Mouse (Mus musculus) embryonic facial prominence, embryonic 10.5 days (tissue): ENCODE data around the gene Fut2. TPM values are rescaled to one million over a fixed set of nuclear protein-coding genes. Genes with fewer than 3 reads are reported as not detected.
A peak's percentile ranks its signal among the peaks of the same experiment; 100 is the strongest.

Experiments
- DNase-seq: peaks from one replicate; pipeline ENCODE4 v3.0.0-alpha.2; 2017; ENCODE audit warnings: low spot score
- H3K27ac ChIP-seq: fragments of 300-500 bp; sonication (generic); replicated peaks from 2 replicates; pipeline ENCODE4 v1.5.1; 2016; ENCODE audit warnings: mild to moderate bottlenecking
- H3K27me3 ChIP-seq: fragments of 300-500 bp; sonication (generic); replicated peaks from 2 replicates; pipeline ENCODE4 v1.6.1; 2016; ENCODE audit warnings: low read depth, mild to moderate bottlenecking; ENCODE audit not compliant: poor library complexity, severe bottlenecking
- H3K36me3 ChIP-seq: fragments of 300-500 bp; sonication (generic); replicated peaks from 2 replicates; pipeline ENCODE4 v1.6.1; 2016; ENCODE audit warnings: mild to moderate bottlenecking, moderate library complexity
- H3K4me1 ChIP-seq: fragments of 300-500 bp; sonication (generic); 2 replicates; pipeline ENCODE4 v1.6.1; 2016
- H3K4me3 ChIP-seq: fragments of 300-500 bp; sonication (generic); 2 replicates; pipeline ENCODE4 v1.5.1; 2016; ENCODE audit warnings: mild to moderate bottlenecking, moderate library complexity
- H3K9me3 ChIP-seq: fragments of 300-500 bp; sonication (generic); 2 replicates; pipeline ENCODE4 v1.6.1; 2016; ENCODE audit warnings: mild to moderate bottlenecking
- WGBS: fragments of 180-500 bp; shearing (Covaris S2); methylation state at CpG from one replicate; pipeline ENCODE4 v1.1.7; 2016; 5-methylcytosine and 5-hydroxymethylcytosine counted together
- polyA plus RNA-seq: library from polyadenylated mRNA; unstranded; fragments of >200 nt; fragmentation: Nextera tagmentation; extraction: Ambion mirVana; gene quantifications from 2 replicates; pipeline ENCODE4 v1.2.1, GENCODE M21; 2016

Gene Fut2
- polyA plus RNA-seq, 1 experiment from 2014 or later, result 0.07 TPM

GRCm38 (mm10) chr7:45627261-45627660, 38.9 kb downstream of the Fut2 start, which contains the start of gene Rasip1:
Gene Rasip1, plus strand, starts transcription at chr7:45627488.
- WGBS, result 79% methylated on average over 9 of the region's 9 CpGs

GRCm38 (mm10) chr7:45626571-45627076, 39.6 kb downstream of the Fut2 start:
- DNase-seq, result no peak
- H3K27ac ChIP-seq, result no peak overlapping the region
- no peaks in the 10 kb centered on the region for H3K9me3 ChIP-seq
- H3K4me1 ChIP-seq, result peaks cover 11% of the 10 kb centered on the region
- H3K4me3 ChIP-seq, result no peak overlapping the region
- 84% methylated on average over 7 of the region's 7 CpGs for WGBS
- H3K36me3 ChIP-seq, result no peaks in the 10 kb centered on the region
- peaks cover 71% of the 10 kb centered on the region for H3K27me3 ChIP-seq

More at GRCm38 (mm10) chr7:45627261-45627660, 38.9 kb downstream of the Fut2 start, which contains the start of gene Rasip1:
- H3K36me3 ChIP-seq, result no peaks in the 10 kb centered on the region
- peak; percentile 21 for DNase-seq
- H3K27me3 ChIP-seq, result peaks cover 78% of the 10 kb centered on the region
- peaks cover 13% of the 10 kb centered on the region for H3K4me1 ChIP-seq
- H3K9me3 ChIP-seq, result no peaks in the 10 kb centered on the region
- peak within 1 kb of the TSS; percentile 72 for H3K4me3 ChIP-seq
- peak within 1 kb of the TSS; percentile 86 for H3K27ac ChIP-seq

GRCm38 (mm10) chr7:45625481-45625880, 40.7 kb downstream of the Fut2 start:
- H3K4me3 ChIP-seq, result no peak overlapping the region
- H3K27me3 ChIP-seq, result peaks cover 61% of the 10 kb centered on the region
- 90% methylated on average over 8 of the region's 8 CpGs for WGBS
- no peak overlapping the region for H3K27ac ChIP-seq
- no peak for DNase-seq
- H3K9me3 ChIP-seq, result no peaks in the 10 kb centered on the region
- H3K36me3 ChIP-seq, result no peaks in the 10 kb centered on the region
- peaks cover 11% of the 10 kb centered on the region for H3K4me1 ChIP-seq

GRCm38 (mm10) chr7:45624718-45625117, 41.5 kb downstream of the Fut2 start:
- H3K27me3 ChIP-seq, result peaks cover 61% of the 10 kb centered on the region
- H3K36me3 ChIP-seq, result no peaks in the 10 kb centered on the region
- no peak overlapping the region for H3K4me3 ChIP-seq
- H3K4me1 ChIP-seq, result peaks cover 11% of the 10 kb centered on the region
- no peaks in the 10 kb centered on the region for H3K9me3 ChIP-seq
- WGBS, result 85% methylated on average over 3 of the region's 3 CpGs
- H3K27ac ChIP-seq, result no peak overlapping the region
- DNase-seq, result no peak

GRCm38 (mm10) chr7:45623507-45623906, 42.7 kb downstream of the Fut2 start:
- no peak for DNase-seq
- Histone ChIP-seq H3K27me3 (peaks cover 61% of the 10 kb centered on the region), H3K36me3 (no peaks in the 10 kb centered on the region), H3K4me3 (no peak overlapping the region), H3K9me3 (no peaks in the 10 kb centered on the region), H3K27ac (no peak overlapping the region), H3K4me1 (peaks cover 5% of the 10 kb centered on the region)
- 94% methylated on average over 11 of the region's 11 CpGs for WGBS

GRCm38 (mm10) chr7:45621443-45621842, 44.8 kb downstream of the Fut2 start, which contains the start of gene Izumo1:
Gene Izumo1, plus strand, starts transcription at chr7:45621811.
- Histone ChIP-seq H3K27me3 (peaks cover 61% of the 10 kb centered on the region), H3K9me3 (no peaks in the 10 kb centered on the region)
- DNase-seq, result peak; percentile 45

GRCm38 (mm10) chr7:45619592-45619991, 46.6 kb downstream of the Fut2 start:
- Histone ChIP-seq H3K27me3 (peaks cover 62% of the 10 kb centered on the region), H3K27ac (no peak overlapping the region), H3K4me1 (peaks cover 21% of the 10 kb centered on the region), H3K9me3 (no peaks in the 10 kb centered on the region), H3K4me3 (no peak overlapping the region), H3K36me3 (no peaks in the 10 kb centered on the region)
- 87% methylated on average over 5 of the region's 5 CpGs for WGBS
- DNase-seq, result no peak

More at GRCm38 (mm10) chr7:45621443-45621842, 44.8 kb downstream of the Fut2 start, which contains the start of gene Izumo1:
- Histone ChIP-seq H3K4me1 (peaks cover 11% of the 10 kb centered on the region), H3K27ac (no peak within 1 kb of the TSS), H3K4me3 (peak within 1 kb of the TSS; percentile 28; the same call in 1 of the 2 replicates), H3K36me3 (no peaks in the 10 kb centered on the region)
- 32% methylated on average over 9 of the region's 9 CpGs for WGBS

- Histone ChIP-seq H3K36me3 (no peaks in the 10 kb centered on the region), H3K9me3 (no peaks in the 10 kb centered on the region), H3K4me1 (peaks cover 21% of the 10 kb centered on the region), H3K27ac (no peak overlapping the region), H3K4me3 (no peak overlapping the region), H3K27me3 (peaks cover 66% of the 10 kb centered on the region)
- 83% methylated on average over 5 of the region's 5 CpGs for WGBS
- DNase-seq, result no peak
These were observed 47.9 kb downstream of the Fut2 start for GRCm38 (mm10) chr7:45618316-45618715.

- peaks cover 66% of the 10 kb centered on the region for H3K27me3 ChIP-seq
- DNase-seq, result peak; percentile 54
- H3K27ac ChIP-seq, result 0 out of 2 replicates have a peak within 1 kb of the TSS, but pooled peaks have one; percentile 44
- WGBS, result 6% methylated on average over 31 of the region's 31 CpGs
- peak within 1 kb of the TSS; percentile 45 for H3K4me3 ChIP-seq
- no peaks in the 10 kb centered on the region for H3K36me3 ChIP-seq
- peaks cover 21% of the 10 kb centered on the region for H3K4me1 ChIP-seq
- H3K9me3 ChIP-seq, result no peaks in the 10 kb centered on the region
These were observed 49.0 kb downstream of the Fut2 start, which contains the start of gene Fut1 for GRCm38 (mm10) chr7:45617042-45617695. Gene Fut1, plus strand, starts transcription at chr7:45617289.

GRCm38 (mm10) chr7:45616277-45616676, 49.9 kb downstream of the Fut2 start:
- Histone ChIP-seq H3K27me3 (peaks cover 66% of the 10 kb centered on the region), H3K27ac (no peak overlapping the region)
- WGBS, result 13% methylated on average over 6 of the region's 6 CpGs

GRCm38 (mm10) chr7:45609511-45609910, 56.7 kb downstream of the Fut2 start:
- no peak overlapping the region for H3K4me3 ChIP-seq

More at GRCm38 (mm10) chr7:45616277-45616676, 49.9 kb downstream of the Fut2 start:
- Histone ChIP-seq H3K4me3 (no peak overlapping the region), H3K9me3 (no peaks in the 10 kb centered on the region), H3K36me3 (no peaks in the 10 kb centered on the region), H3K4me1 (peaks cover 21% of the 10 kb centered on the region)
- DNase-seq, result no peak

GRCm38 (mm10) chr7:45605704-45606289, 60.4 kb downstream of the Fut2 start:
- H3K27ac ChIP-seq, result no peak overlapping the region
- no peaks in the 10 kb centered on the region for H3K4me1 ChIP-seq
- 83% methylated on average over 9 of the region's 9 CpGs for WGBS
- DNase-seq, result no peak
- H3K4me3 ChIP-seq, result no peak overlapping the region
- no peaks in the 10 kb centered on the region for H3K27me3 ChIP-seq
- no peaks in the 10 kb centered on the region for H3K9me3 ChIP-seq
- H3K36me3 ChIP-seq, result no peaks in the 10 kb centered on the region

More at GRCm38 (mm10) chr7:45609511-45609910, 56.7 kb downstream of the Fut2 start:
- Histone ChIP-seq H3K9me3 (no peaks in the 10 kb centered on the region), H3K27me3 (peaks cover 5% of the 10 kb centered on the region; the same call in 1 of the 2 replicates), H3K36me3 (no peaks in the 10 kb centered on the region), H3K27ac (no peak overlapping the region), H3K4me1 (no peaks in the 10 kb centered on the region)
- 83% methylated on average over 1 of the region's 1 CpGs for WGBS
- no peak for DNase-seq
